Mouse (Mus musculus): ENCODE results near the gene Dgki.

Dgki gene

GRCm38 (mm10) chr6:36857627-36858257, 442.2 kb downstream of the Dgki start:
- DNase-seq (ENCODE audit: low spot score), result no peak

GRCm38 (mm10) chr6:36850422-36851129, 449.4 kb downstream of the Dgki start:
- peak; percentile 13 for DNase-seq (ENCODE audit: low spot score)

- no peak for DNase-seq (ENCODE audit: low spot score)
These were observed 454.7 kb downstream of the Dgki start for GRCm38 (mm10) chr6:36845288-36845687.

- DNase-seq (ENCODE audit: low spot score), result no peak
These were observed 455.7 kb downstream of the Dgki start for GRCm38 (mm10) chr6:36844258-36844657.

- no peak for DNase-seq (ENCODE audit: low spot score)
These were observed 456.9 kb downstream of the Dgki start for GRCm38 (mm10) chr6:36843031-36843488.

- DNase-seq (ENCODE audit: low spot score), result no peak
These were observed 457.7 kb downstream of the Dgki start for GRCm38 (mm10) chr6:36842101-36842922.

- DNase-seq (ENCODE audit: low spot score), result no peak
These were observed 458.3 kb downstream of the Dgki start for GRCm38 (mm10) chr6:36841701-36842100.

GRCm38 (mm10) chr6:36841174-36841573, 458.8 kb downstream of the Dgki start:
- DNase-seq (ENCODE audit: low spot score), result no peak

GRCm38 (mm10) chr6:36838747-36839146, 461.2 kb downstream of the Dgki start:
- no peak for DNase-seq (ENCODE audit: low spot score)

GRCm38 (mm10) chr6:36835351-36835750, 464.6 kb downstream of the Dgki start:
- no peak for DNase-seq (ENCODE audit: low spot score)

GRCm38 (mm10) chr6:36834695-36835265, 465.2 kb downstream of the Dgki start:
- DNase-seq (ENCODE audit: low spot score), result no peak

- no peak for DNase-seq (ENCODE audit: low spot score)
These were observed 467.3 kb downstream of the Dgki start for GRCm38 (mm10) chr6:36832681-36833080.

GRCm38 (mm10) chr6:36832207-36832606, 467.8 kb downstream of the Dgki start:
- no peak for DNase-seq (ENCODE audit: low spot score)

- no peak for DNase-seq (ENCODE audit: low spot score)
These were observed 469.5 kb downstream of the Dgki start for GRCm38 (mm10) chr6:36830371-36830925.

- no peak for DNase-seq (ENCODE audit: low spot score)
These were observed 480.3 kb downstream of the Dgki start for GRCm38 (mm10) chr6:36819784-36820050.

- DNase-seq (ENCODE audit: low spot score), result no peak
These were observed 480.8 kb downstream of the Dgki start for GRCm38 (mm10) chr6:36819019-36819783.

GRCm38 (mm10) chr6:36818281-36819018, 481.5 kb downstream of the Dgki start:
- no peak for DNase-seq (ENCODE audit: low spot score)

- DNase-seq (ENCODE audit: low spot score), result no peak
These were observed 483.3 kb downstream of the Dgki start for GRCm38 (mm10) chr6:36816666-36817065.

GRCm38 (mm10) chr6:36815992-36816391, 484.0 kb downstream of the Dgki start:
- DNase-seq (ENCODE audit: low spot score), result no peak

GRCm38 (mm10) chr6:36812666-36813515, 487.1 kb downstream of the Dgki start:
- no peak for DNase-seq (ENCODE audit: low spot score)
